Mouse (Mus musculus): ENCODE data around the gene Cldn34b2. TPM values are rescaled to one million over a fixed set of nuclear protein-coding genes. Genes with fewer than 3 reads are reported as not detected.
"Not testable (repeated sequence)": the region's sequence is repeated elsewhere in the genome, so short reads cannot be mapped to it uniquely, and the experiment has no call there.

The Cldn34b2 gene
- total and polyA plus RNA-seq, 2 experiments from 2014 or later = not detected

DNA sequence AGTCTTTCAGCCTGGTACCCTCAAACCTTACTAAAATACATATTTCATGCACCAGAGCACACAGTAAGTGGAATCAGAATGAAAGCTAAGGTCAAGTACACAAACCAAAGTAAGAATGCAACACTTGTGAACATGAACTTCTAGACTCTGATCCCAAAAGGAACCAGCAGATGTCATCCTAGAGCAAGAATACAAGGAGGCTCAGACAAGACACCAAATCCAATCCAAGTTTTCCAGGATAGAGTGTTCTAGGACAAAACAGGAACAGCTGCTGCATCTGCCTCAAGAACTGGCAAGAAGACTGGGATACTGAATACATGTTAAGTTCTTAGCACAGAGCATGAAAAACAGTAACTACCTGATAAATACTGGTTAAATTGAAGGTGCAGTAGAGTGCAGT, 30.2 kb downstream of the Cldn34b2 start:
- H3K27ac ChIP-seq (ENCODE audit: low read depth) = no peak overlapping the region
- H3K4me2 ChIP-seq (ENCODE audit: low read depth, low read length) = no peak overlapping the region
- TF ChIP-seq EP300 (IDR thresholded peaks at IDR 0.05; ENCODE audit: low read depth) = no peak
- peak; percentile 34 for TF ChIP-seq CTCF (IDR thresholded peaks at IDR 0.05; ENCODE audit: low read depth)
- H3K36me3 ChIP-seq (replicated peaks; ENCODE audit: control insufficient read depth, insufficient read depth, low read length) = no peaks in the 10 kb centered on the region
- no peak for DNase-seq (ENCODE audit: low spot score)
- ATAC-seq (ENCODE audit: insufficient read depth, low read depth) = no peak
- no peaks in the 10 kb centered on the region for H3K9me3 ChIP-seq (replicated peaks; ENCODE audit: control insufficient read depth, low read length)
- H3K4me1 ChIP-seq (ENCODE audit: control insufficient read depth, insufficient read depth) = no peaks in the 10 kb centered on the region
- no peaks in the 10 kb centered on the region for H3K27me3 ChIP-seq (ENCODE audit: control insufficient read depth, insufficient read depth, low read length)
- no peak overlapping the region for H3K9ac ChIP-seq (replicated peaks; ENCODE audit: low read depth, low read length)
- no peak overlapping the region for H3K4me3 ChIP-seq (ENCODE audit: low read depth, low read length)

DNA sequence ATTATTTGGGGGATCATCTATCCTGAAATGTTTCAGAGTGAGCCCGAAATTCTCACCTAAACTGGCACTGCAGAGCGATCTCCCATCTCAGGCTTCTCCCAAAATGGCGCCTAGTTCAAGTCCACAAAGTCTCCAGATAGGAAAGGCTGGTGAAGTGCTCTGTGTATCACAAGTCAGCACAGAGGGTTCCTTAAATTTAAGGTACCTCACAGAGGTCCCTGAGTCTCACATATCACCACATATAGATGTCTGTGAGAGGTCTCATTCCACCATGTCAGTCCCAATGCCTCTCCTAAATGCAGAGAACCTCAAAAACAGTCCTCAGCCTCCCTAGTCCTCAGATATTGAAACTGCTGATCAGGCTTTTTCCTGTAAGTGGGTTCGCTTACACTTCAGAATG, 34.6 kb downstream of the Cldn34b2 start, which contains the start of gene Magea2:
Magea2 (minus strand) TSS at position 101 of the 400 bp plus-strand sequence.
- not testable (repeated sequence) for H3K4me1 ChIP-seq (ENCODE audit: control insufficient read depth, insufficient read depth); H3K4me3 ChIP-seq (ENCODE audit: low read depth, low read length); H3K27ac ChIP-seq (ENCODE audit: low read depth); ATAC-seq (ENCODE audit: insufficient read depth, low read depth); H3K4me2 ChIP-seq (ENCODE audit: low read depth, low read length); DNase-seq (ENCODE audit: low spot score); H3K36me3 ChIP-seq (replicated peaks; ENCODE audit: control insufficient read depth, insufficient read depth, low read length); H3K9me3 ChIP-seq (replicated peaks; ENCODE audit: control insufficient read depth, low read length); H3K27me3 ChIP-seq (ENCODE audit: control insufficient read depth, insufficient read depth, low read length); H3K9ac ChIP-seq (replicated peaks; ENCODE audit: low read depth, low read length)
- 72% methylated on average over 3 of the region's 4 CpGs for WGBS

DNA sequence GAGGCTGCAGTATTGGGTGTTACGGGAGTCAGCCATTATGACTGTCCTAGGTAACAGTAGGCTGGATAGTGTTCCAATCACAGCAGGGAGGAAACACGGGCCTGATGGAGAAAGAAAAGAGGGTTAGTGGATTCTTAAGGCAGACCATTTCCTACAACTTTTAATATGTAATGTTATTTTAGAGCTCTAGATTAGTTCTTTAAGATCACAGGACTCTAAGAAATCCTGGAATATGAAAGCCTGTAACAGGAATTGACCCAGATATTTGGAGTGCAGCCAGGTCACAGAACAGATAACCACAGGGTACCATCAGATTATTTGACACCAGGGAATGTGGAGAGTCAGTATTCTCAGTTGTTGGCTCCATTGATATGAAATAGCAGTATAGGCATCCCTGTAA, 38.5 kb downstream of the Cldn34b2 start, which contains the start of gene Magea1:
Magea1 (minus strand) TSS at position 101 of the 400 bp plus-strand sequence.
- ATAC-seq (ENCODE audit: insufficient read depth, low read depth); H3K27ac ChIP-seq (ENCODE audit: low read depth); H3K4me1 ChIP-seq (ENCODE audit: control insufficient read depth, insufficient read depth); H3K4me3 ChIP-seq (ENCODE audit: low read depth, low read length); H3K9ac ChIP-seq (replicated peaks; ENCODE audit: low read depth, low read length); DNase-seq (ENCODE audit: low spot score); H3K27me3 ChIP-seq (ENCODE audit: control insufficient read depth, insufficient read depth, low read length); H3K4me2 ChIP-seq (ENCODE audit: low read depth, low read length); H3K36me3 ChIP-seq (replicated peaks; ENCODE audit: control insufficient read depth, insufficient read depth, low read length); H3K9me3 ChIP-seq (replicated peaks; ENCODE audit: control insufficient read depth, low read length): not testable (repeated sequence)
- 92% methylated on average over 1 of the region's 2 CpGs for WGBS

Other genes with a start within 250 kb of the Cldn34b2 start
- gene Cldn34b1, start 238.1 kb downstream of the Cldn34b2 start, total RNA-seq (2014; rRNA removed; ENCODE audit: low replicate concordance) = not detected in 2 replicates
- gene Cldn34b1, start 238.1 kb downstream of the Cldn34b2 start, polyA plus RNA-seq (2015; fragmentation: Nextera tagmentation; extraction: Ambion mirVana) = not detected in 2 replicates
- not detected in 2 replicates for gene Magea6, start 192.4 kb downstream of the Cldn34b2 start, total RNA-seq (2014; rRNA removed; ENCODE audit: low replicate concordance)
- not detected in 2 replicates for gene Magea6, start 192.4 kb downstream of the Cldn34b2 start, polyA plus RNA-seq (2015; fragmentation: Nextera tagmentation; extraction: Ambion mirVana)
- gene Magea3, start 178.9 kb downstream of the Cldn34b2 start, total RNA-seq (2014; rRNA removed; ENCODE audit: low replicate concordance) = not detected in 2 replicates
- gene Magea3, start 178.9 kb downstream of the Cldn34b2 start, polyA plus RNA-seq (2015; fragmentation: Nextera tagmentation; extraction: Ambion mirVana) = not detected in 2 replicates
- not detected in 2 replicates for gene Magea8, start 132.6 kb downstream of the Cldn34b2 start, total RNA-seq (2014; rRNA removed; ENCODE audit: low replicate concordance)
- not detected in 2 replicates for gene Magea8, start 132.6 kb downstream of the Cldn34b2 start, polyA plus RNA-seq (2015; fragmentation: Nextera tagmentation; extraction: Ambion mirVana)
- not detected in 2 replicates for gene Magea5, start 65.3 kb downstream of the Cldn34b2 start, total RNA-seq (2014; rRNA removed; ENCODE audit: low replicate concordance)
- not detected in 2 replicates for gene Magea5, start 65.3 kb downstream of the Cldn34b2 start, polyA plus RNA-seq (2015; fragmentation: Nextera tagmentation; extraction: Ambion mirVana)
- not detected in 2 replicates for gene Magea1, start 38.6 kb downstream of the Cldn34b2 start, total RNA-seq (2014; rRNA removed; ENCODE audit: low replicate concordance)
- gene Magea1, start 38.6 kb downstream of the Cldn34b2 start, polyA plus RNA-seq (2015; fragmentation: Nextera tagmentation; extraction: Ambion mirVana) = not detected in 2 replicates
- not detected in 2 replicates for gene Magea2, start 34.7 kb downstream of the Cldn34b2 start, total RNA-seq (2014; rRNA removed; ENCODE audit: low replicate concordance)
- gene Magea2, start 34.7 kb downstream of the Cldn34b2 start, polyA plus RNA-seq (2015; fragmentation: Nextera tagmentation; extraction: Ambion mirVana) = not detected in 2 replicates
- 28.4 and 57.5 TPM in 2 replicates for gene Sat1, start 88.0 kb upstream of the Cldn34b2 start, total RNA-seq (2014; rRNA removed; ENCODE audit: low replicate concordance)
- gene Sat1, start 88.0 kb upstream of the Cldn34b2 start, polyA plus RNA-seq (2015; fragmentation: Nextera tagmentation; extraction: Ambion mirVana) = 99.7 and 102 TPM in 2 replicates
- gene Acot9, start 134.0 kb upstream of the Cldn34b2 start, total RNA-seq (2014; rRNA removed; ENCODE audit: low replicate concordance) = 28.1 and 36.3 TPM in 2 replicates
- gene Acot9, start 134.0 kb upstream of the Cldn34b2 start, polyA plus RNA-seq (2015; fragmentation: Nextera tagmentation; extraction: Ambion mirVana) = 41.1 and 44.2 TPM in 2 replicates
- gene Prdx4, start 212.3 kb upstream of the Cldn34b2 start, total RNA-seq (2014; rRNA removed; ENCODE audit: low replicate concordance) = 169 and 178 TPM in 2 replicates
- 162 and 175 TPM in 2 replicates for gene Prdx4, start 212.3 kb upstream of the Cldn34b2 start, polyA plus RNA-seq (2015; fragmentation: Nextera tagmentation; extraction: Ambion mirVana)